Mouse (Mus musculus) liver (tissue): ENCODE data around the gene Alg14.

Source experiments
- DNase-seq: peaks from one replicate; pipeline ENCODE4 v3.0.0-alpha.2; 2020; ENCODE audit warnings: mixed read lengths

Gene Alg14

GRCm38 (mm10) chr3:121279679-121280078 lies 11.9 kb upstream of the Alg14 start:
- peak; percentile 67 for DNase-seq

DNA sequence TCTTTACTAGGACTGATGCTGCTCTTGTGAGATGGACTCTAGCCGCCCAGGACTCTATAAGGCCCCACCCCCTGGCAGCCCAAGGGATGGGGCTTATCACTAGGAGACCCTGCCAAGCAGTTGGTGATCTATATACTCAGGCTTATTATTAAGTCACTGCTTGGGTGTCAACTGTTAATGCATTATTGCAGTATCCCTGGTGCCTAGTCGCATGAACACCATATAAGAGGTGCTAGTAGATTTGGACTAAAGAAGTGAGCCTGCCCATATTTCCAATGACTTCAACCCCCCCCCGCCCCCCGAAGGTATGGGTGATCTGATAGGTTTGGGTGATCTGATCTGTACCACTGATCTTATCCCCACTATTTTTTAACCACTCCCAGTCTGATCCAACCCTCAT lies 8.6 kb upstream of the Alg14 start, which contains the start of gene Tmem56:
TSS of gene Tmem56 (minus strand) at position 101 of the 400 bp plus-strand sequence.
- no peak for DNase-seq

- DNase-seq: no peak
These were observed 6.4 kb upstream of the Alg14 start for GRCm38 (mm10) chr3:121285219-121285618.

GRCm38 (mm10) chr3:121287151-121287550 lies 4.4 kb upstream of the Alg14 start:
- DNase-seq: no peak

- DNase-seq: no peak
These were observed 892 bp upstream of the Alg14 start for GRCm38 (mm10) chr3:121290681-121291080.

GRCm38 (mm10) chr3:121291225-121291559 lies 381 bp upstream of the Alg14 start:
- DNase-seq: no peak

DNA sequence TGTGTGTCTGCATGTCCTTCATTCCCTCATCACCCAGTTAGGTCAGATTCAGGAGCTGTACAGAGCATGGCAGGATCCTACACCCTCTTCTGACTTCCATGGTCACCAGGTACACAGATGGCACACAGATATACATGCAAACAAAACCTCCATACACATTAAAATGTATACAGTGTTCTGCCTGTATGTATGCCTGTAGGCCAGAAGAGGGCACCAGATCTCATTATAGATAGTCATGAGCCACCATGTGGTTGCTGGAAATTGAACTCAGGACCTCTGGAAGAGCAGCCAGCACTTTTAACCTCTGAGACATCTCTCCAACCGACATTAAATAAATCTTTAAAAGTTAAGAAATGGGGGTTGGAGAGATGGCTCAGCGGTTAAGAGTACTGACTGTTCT lies 2.6 kb downstream of the Alg14 start:
- DNase-seq: no peak

- no peak for DNase-seq
These were observed 15.1 kb downstream of the Alg14 start for GRCm38 (mm10) chr3:121306641-121307040.

GRCm38 (mm10) chr3:121307532-121308234 lies 16.1 kb downstream of the Alg14 start:
- DNase-seq: peak; percentile 75

DNA sequence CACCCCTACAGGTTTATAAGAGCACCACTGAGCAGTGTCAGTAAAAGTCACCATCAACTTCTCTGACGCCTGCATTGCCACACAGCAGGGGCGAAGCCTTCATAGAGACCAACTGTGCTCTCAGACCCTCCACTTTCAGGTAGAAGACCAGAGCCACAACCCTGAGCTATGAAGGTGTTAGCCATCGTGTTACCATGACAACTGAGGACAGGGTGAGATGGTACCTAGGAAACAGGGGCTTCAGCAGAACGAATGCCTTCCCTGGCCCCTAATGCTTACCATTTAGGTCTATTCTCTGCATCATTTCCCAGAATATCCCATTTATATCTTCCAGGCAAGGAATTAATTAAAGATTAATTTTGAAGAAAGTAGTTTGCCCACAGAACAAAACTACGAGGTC lies 17.4 kb downstream of the Alg14 start:
- DNase-seq: no peak

- DNase-seq: no peak
These were observed 17.9 kb downstream of the Alg14 start for GRCm38 (mm10) chr3:121309429-121309828.

GRCm38 (mm10) chr3:121309896-121310714 lies 18.5 kb downstream of the Alg14 start:
- no peak for DNase-seq

DNA sequence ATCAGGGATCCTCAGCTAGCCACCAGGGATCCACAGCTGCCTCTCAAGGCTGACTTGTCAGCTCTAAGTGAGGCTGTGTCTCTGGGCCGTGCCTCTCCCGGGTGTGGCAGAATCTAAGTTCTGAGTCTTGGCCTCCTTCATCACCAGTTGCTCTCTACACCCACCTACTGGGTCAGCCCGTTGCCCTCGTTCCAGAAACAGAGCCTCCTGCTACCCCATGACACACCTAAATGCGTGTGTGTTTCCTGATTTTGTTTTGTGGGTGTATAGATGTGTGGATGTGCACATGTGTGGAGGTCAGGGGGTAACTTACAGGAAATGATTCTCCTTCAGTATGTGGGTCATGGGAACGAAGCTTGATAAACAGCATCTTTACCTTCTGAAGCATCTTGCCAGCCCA lies 20.9 kb downstream of the Alg14 start:
- DNase-seq: no peak

DNA sequence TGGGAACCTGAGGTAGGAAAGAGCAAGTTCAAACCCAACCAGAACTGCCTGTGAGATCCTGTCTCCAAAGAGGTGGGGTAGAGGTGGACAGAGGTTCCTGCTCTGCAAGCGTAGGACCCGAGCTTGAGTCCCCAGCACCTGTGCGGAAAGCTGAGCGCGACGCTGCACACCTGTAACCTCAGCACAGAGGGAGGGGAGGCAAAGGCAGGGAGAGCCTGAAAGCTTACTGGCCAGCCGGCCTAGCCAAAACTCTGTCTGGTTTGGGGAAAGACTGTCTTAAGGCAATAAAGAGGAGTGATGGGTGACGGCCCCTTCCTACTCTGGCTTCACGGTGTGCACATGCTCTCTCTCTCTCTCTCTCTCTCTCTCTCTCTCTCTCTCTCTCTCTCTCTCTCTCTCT lies 21.4 kb downstream of the Alg14 start:
- DNase-seq: no peak

DNA sequence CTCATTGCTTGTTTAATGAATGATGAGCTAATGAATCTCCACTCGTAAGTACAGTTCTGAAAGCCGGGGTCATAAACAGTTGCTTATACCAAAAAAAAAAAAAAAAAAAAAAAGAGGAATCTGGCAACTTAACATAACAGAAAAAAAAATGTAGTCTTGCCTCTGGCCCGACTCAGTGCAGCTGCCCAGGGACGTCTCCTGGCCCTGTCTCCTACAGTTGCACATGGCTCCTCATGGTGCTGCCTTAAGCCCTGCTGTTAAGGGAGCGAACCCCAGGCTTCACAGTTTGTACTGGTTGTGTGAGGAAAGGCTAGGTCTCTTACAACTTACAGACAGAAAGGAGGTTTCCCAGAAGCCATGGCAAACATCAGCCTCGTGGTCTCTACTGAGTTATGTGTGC lies 22.6 kb downstream of the Alg14 start:
- no peak for DNase-seq

- DNase-seq: no peak
These were observed 23.9 kb downstream of the Alg14 start for GRCm38 (mm10) chr3:121315498-121315897.

- DNase-seq: no peak
These were observed 28.3 kb downstream of the Alg14 start for GRCm38 (mm10) chr3:121319906-121320305.

DNA sequence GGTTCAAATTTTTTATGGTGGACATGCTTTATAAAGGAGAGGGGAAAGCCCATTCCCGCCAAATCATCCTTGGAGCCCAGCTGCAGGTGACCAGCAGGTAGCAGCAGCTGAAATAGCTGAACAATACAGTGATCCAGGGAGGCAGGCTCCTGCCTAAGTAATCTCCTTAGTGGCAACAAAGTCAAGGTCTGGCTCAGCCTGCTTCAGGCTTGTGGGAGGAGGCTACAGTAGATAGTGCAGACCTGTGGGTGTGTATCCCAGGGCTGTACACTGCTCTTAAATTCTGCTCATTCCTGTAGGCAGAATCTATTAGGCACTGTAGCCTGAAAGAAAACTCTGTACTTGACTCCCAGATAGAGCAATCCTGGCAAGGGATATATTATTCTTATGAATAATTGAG lies 29.3 kb downstream of the Alg14 start:
- no peak for DNase-seq

DNA sequence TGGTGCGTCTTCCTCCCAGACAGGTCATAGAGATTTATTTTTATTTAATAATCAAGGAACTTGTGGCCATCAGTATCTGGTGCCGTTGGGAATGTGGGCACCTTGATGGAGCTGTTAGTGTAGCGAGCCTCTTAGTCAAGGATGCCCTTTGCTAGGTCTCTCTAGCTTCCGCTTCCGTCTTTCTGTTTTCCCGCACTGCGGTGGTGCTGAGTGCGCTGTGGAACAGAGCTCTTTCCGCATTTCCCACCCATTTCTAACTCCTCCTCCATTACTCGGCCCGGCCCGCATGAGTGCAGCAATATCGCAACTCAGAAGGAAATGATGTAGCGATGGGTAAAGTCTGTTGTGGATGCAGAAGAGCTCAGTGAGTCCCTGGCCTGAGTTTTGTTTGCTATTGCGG lies 31.8 kb downstream of the Alg14 start:
- no peak for DNase-seq

GRCm38 (mm10) chr3:121327406-121327805 lies 35.8 kb downstream of the Alg14 start:
- DNase-seq: no peak

GRCm38 (mm10) chr3:121329647-121330046 lies 38.1 kb downstream of the Alg14 start:
- no peak for DNase-seq

DNA sequence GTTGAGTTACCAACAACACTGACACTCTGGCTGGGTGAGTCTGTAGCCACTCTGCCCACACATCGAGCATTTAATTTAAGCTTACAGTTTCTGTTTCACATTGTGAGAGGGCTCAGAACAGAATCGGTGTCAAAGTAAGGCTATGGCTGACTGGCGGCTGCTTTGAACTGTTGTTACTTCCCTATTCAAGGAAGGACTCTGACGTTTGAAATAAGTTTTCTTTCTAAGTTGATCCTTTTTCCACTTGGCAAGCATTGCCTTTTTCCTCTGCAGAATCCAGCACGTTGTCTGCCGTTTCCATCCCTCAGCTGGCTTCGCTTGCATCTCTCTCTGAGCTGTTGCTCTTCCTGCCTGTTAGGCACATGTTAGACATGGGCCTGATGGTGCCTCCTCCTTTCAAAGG lies 38.7 kb downstream of the Alg14 start:
- DNase-seq: no peak

- DNase-seq: no peak
These were observed 44.8 kb downstream of the Alg14 start for GRCm38 (mm10) chr3:121336234-121336890.

DNA sequence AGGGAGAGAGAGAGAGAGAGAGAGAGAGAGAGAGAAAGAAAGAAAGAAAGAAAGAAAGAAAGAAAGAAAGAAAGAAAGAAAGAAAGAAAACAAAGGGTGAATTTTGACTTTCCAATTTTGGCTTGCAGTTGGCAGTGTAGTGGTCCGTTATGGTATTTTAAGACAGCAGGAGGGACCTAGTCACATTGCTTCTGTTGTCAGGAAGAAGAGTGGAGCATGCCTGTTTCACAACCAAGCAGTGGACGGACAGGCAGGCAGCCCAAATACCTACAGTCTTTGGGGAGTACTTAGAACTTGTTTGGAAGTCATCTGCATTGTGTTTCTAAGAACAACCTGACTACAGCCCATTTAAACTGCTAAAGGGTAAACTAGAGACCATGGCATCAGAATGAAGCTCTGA lies 47.1 kb downstream of the Alg14 start:
- DNase-seq: no peak
